Mouse (Mus musculus) bone marrow macrophage, adult 2 months (primary cell): Measurements from ENCODE around the gene Tes3-ps. TPM values are rescaled to one million over a fixed set of nuclear protein-coding genes. Genes with fewer than 3 reads are reported as not detected.

Experiments
- H3K27ac ChIP-seq: 2 replicates; pipeline ENCODE4 v1.5.1; 2012; ENCODE audit warnings: low read depth, low read length; ENCODE audit not compliant: insufficient read depth
- H3K4me1 ChIP-seq: 2 replicates; pipeline ENCODE4 v1.6.1; 2012; ENCODE audit warnings: low read length; ENCODE audit not compliant: control insufficient read depth, insufficient read depth
- H3K4me3 ChIP-seq: 2 replicates; pipeline ENCODE4 v1.5.1; 2012; ENCODE audit warnings: mild to moderate bottlenecking, low read length, moderate library complexity; ENCODE audit not compliant: insufficient read depth
- CTCF ChIP-seq: IDR thresholded peaks from 2 replicates; pipeline ENCODE4 v1.5.1; 2012; ENCODE audit warnings: low read depth, mild to moderate bottlenecking, low read length, moderate library complexity
- POLR2A ChIP-seq: IDR thresholded peaks from 2 replicates; pipeline ENCODE4 v1.6.1; 2012; ENCODE audit warnings: mild to moderate bottlenecking, low read depth, low read length, borderline replicate concordance
- polyA plus RNA-seq: library from polyadenylated mRNA; stranded (reverse); fragments of >200 nt; gene quantifications from 2 replicates; pipeline ENCODE4 v1.2.4, GENCODE M21; 2012; ENCODE audit not compliant: missing spikeins, insufficient read depth, insufficient read length

The Tes3-ps gene
- polyA plus RNA-seq, 1 experiment = 1.8 TPM

- TF ChIP-seq CTCF (no peak), POLR2A (no peak)
- Histone ChIP-seq H3K4me1 (no peaks in the 10 kb centered on the region), H3K4me3 (no peak overlapping the region), H3K27ac (no peak overlapping the region)
These were observed 12.6 kb upstream of the Tes3-ps start for GRCm38 (mm10) chr13:49480551-49480950.

DNA sequence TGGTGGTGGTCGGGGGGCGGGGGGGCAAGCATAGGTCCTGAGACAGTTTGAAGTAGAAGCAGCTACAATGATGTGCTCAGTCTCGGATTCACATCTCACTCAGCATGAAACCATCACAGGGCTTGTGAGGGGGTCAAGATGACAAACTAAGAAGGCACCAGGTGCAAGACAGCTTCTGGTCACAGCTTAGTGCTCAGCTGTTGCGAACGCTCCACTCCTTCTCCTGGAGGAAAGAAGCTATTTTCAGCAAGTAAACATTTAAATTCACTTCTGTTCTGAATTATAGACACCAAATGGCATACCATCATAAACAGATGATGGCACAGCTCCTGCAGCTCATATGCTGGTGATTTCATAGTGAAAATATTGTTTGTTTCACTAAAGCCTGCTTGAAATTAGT lies 7.7 kb upstream of the Tes3-ps start:
- Histone ChIP-seq H3K27ac (no peak overlapping the region), H3K4me3 (no peak overlapping the region), H3K4me1 (no peaks in the 10 kb centered on the region)
- TF ChIP-seq POLR2A (no peak), CTCF (no peak)

DNA sequence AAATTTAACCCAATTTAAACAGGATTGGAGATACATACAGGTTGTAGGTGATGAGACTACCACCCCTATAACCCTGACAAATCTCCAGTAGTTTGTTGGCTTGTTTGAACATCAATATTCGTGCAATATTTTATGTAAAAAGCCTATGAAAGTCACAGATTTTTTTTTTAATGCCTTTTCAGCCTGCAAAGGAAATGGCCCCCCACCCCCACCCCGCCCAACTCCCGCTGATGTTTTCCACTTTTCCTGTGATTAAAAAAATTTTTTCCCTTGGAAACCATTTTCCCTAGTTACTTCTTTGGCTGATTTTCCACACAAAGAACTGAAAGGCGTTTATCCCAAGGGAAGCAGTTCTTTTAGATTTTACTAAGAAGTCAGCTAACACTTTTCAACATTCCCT lies 11.4 kb downstream of the Tes3-ps start, which contains the start of gene Ecm2:
Gene Ecm2, plus strand, starts transcription at position 301 of the 400 bp plus-strand sequence.
- H3K4me1 ChIP-seq = no peaks in the 10 kb centered on the region
- no peak within 1 kb of the TSS for H3K4me3 ChIP-seq
- TF ChIP-seq POLR2A (no peak), CTCF (no peak)
- no peak within 1 kb of the TSS for H3K27ac ChIP-seq

- Histone ChIP-seq H3K4me1 (no peaks in the 10 kb centered on the region), H3K27ac (no peak overlapping the region), H3K4me3 (no peak overlapping the region)
- TF ChIP-seq POLR2A (no peak), CTCF (no peak)
These were observed 12.7 kb downstream of the Tes3-ps start for GRCm38 (mm10) chr13:49505776-49506175.

GRCm38 (mm10) chr13:49507176-49507575 lies 14.1 kb downstream of the Tes3-ps start:
- Histone ChIP-seq H3K27ac (no peak overlapping the region), H3K4me3 (no peak overlapping the region), H3K4me1 (no peaks in the 10 kb centered on the region)
- no peak for TF ChIP-seq POLR2A

DNA sequence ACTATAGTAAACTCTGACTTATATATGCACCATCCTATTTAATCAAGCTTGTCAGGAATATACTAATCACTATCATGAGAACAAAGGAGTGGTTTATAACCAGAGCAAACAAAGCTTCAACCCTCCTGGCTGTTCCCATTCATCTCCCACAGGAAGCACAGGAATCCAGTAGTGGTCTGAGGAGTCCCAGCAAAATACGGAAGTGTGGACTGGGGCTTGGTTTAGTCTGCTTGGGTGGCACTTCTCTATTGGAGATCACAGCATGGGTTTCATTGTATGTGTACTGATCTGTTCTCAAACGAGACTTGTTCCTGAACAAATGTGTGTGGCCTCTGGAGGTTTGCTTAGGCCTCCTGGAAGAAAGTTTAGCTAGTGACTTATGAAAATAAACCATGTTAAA lies 25.6 kb downstream of the Tes3-ps start:
- TF ChIP-seq CTCF = no peak
- TF ChIP-seq POLR2A = no peak
- no peak overlapping the region for H3K27ac ChIP-seq
- no peak overlapping the region for H3K4me3 ChIP-seq
- H3K4me1 ChIP-seq = no peaks in the 10 kb centered on the region

- TF ChIP-seq POLR2A (no peak), CTCF (no peak)
These were observed 33.1 kb downstream of the Tes3-ps start for GRCm38 (mm10) chr13:49526235-49526634.

DNA sequence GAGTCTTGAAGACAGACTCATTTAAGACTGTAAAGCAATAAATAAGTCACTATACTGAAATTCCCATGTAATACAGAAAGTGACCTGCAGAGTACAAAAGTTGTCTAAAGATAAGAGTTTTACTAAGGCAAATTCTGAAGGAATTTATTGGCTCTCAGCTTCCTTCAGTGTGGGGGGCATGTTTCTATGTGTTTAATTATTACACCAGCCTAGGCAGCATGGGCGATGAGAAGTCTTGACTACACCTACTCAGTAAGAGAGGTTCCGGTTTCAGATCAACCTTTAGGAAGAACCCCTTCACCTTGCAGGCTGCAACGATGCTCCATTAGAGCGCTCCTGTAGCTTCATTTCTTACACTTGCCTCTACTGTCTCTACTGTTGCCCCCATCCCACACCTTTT lies 37.5 kb downstream of the Tes3-ps start:
- Histone ChIP-seq H3K4me3 (no peak overlapping the region), H3K27ac (no peak overlapping the region), H3K4me1 (no peaks in the 10 kb centered on the region)
- TF ChIP-seq POLR2A (no peak), CTCF (no peak)

More at GRCm38 (mm10) chr13:49526235-49526634, 33.1 kb downstream of the Tes3-ps start:
- no peak overlapping the region for H3K4me3 ChIP-seq
- no peak overlapping the region for H3K27ac ChIP-seq
- H3K4me1 ChIP-seq = no peaks in the 10 kb centered on the region

DNA sequence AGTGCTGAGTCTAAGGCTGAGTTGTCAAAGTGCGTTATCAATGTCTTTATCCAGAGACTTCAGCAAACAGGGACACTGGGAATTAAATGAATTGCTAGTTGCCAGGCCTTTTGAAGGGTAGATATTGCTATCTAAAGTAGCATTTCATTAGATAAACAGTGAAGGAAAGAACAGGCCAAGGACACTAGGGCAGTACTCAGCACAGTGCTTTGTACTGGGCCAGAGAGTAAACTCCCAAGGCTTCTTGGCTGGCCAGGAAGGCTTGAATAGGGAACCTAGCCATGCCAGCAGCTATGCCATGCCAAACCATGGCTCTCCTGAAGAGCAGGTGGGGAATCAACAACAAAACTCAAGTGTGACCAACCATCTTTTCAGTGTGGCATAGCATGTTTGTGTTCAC lies 43.8 kb downstream of the Tes3-ps start:
- H3K4me3 ChIP-seq = no peak overlapping the region
- no peak overlapping the region for H3K27ac ChIP-seq
- H3K4me1 ChIP-seq = no peaks in the 10 kb centered on the region
- TF ChIP-seq POLR2A (no peak), CTCF (no peak)

- no peak overlapping the region for H3K4me3 ChIP-seq
- TF ChIP-seq POLR2A (no peak), CTCF (no peak)
- H3K4me1 ChIP-seq = no peaks in the 10 kb centered on the region
- H3K27ac ChIP-seq = no peak overlapping the region
These were observed 45.6 kb downstream of the Tes3-ps start for GRCm38 (mm10) chr13:49538693-49539092.

GRCm38 (mm10) chr13:49544279-49544678 lies 51.2 kb downstream of the Tes3-ps start, which contains the start of gene Aspn:
TSS of gene Aspn (plus strand) at chr13:49544443.
- Histone ChIP-seq H3K27ac (no peak within 1 kb of the TSS), H3K4me1 (peaks cover 4% of the 10 kb centered on the region), H3K4me3 (no peak within 1 kb of the TSS)
- TF ChIP-seq CTCF = no peak

GRCm38 (mm10) chr13:49545646-49546045 lies 52.5 kb downstream of the Tes3-ps start:
- Histone ChIP-seq H3K4me3 (no peak overlapping the region), H3K27ac (no peak overlapping the region), H3K4me1 (peaks cover 4% of the 10 kb centered on the region)
- no peak for TF ChIP-seq CTCF

Other genes with a start within 250 kb of the Tes3-ps start
- gene Susd3, start 244.6 kb upstream of the Tes3-ps start, polyA plus RNA-seq = 139 and 143 TPM in 2 replicates
- gene Fgd3, start 173.0 kb upstream of the Tes3-ps start, polyA plus RNA-seq = 79.0 and 88.6 TPM in 2 replicates
- gene Bicd2, start 151.7 kb upstream of the Tes3-ps start, polyA plus RNA-seq = 38.4 and 42.5 TPM in 2 replicates
- gene Ippk, start 72.1 kb upstream of the Tes3-ps start, polyA plus RNA-seq = 3.6 and 3.8 TPM in 2 replicates
- gene Ecm2, start 11.5 kb downstream of the Tes3-ps start, polyA plus RNA-seq = not detected in 2 replicates
- gene Aspn, start 51.1 kb downstream of the Tes3-ps start, polyA plus RNA-seq = not detected in 2 replicates
- gene Omd, start 89.1 kb downstream of the Tes3-ps start, polyA plus RNA-seq = not detected in 2 replicates
- gene Ogn, start 114.7 kb downstream of the Tes3-ps start, polyA plus RNA-seq = not detected in 2 replicates
- 6.9 and 8.3 TPM in 2 replicates for gene Cenpp, start 159.5 kb downstream of the Tes3-ps start, polyA plus RNA-seq
- 8.7 and 13.0 TPM in 2 replicates for gene Nol8, start 159.8 kb downstream of the Tes3-ps start, polyA plus RNA-seq
- gene Iars, start 188.8 kb downstream of the Tes3-ps start, polyA plus RNA-seq = 22.5 and 33.2 TPM in 2 replicates